8 mouse cellular contexts compared by ENCODE assay signal in genomic region chr10:13564364-13565079, GRCm38 (mm10). TPM values are rescaled to one million over a fixed set of nuclear protein-coding genes. Genes with fewer than 3 reads are reported as not detected.
DNase-seq lines count a peak whose midpoint lies in the region; ATAC-seq lines count a peak whose summit lies in the region.

No protein-coding gene starts in this region.

- no peak for ATAC-seq in embryonic facial prominence, embryonic 13.5 days (ENCODE audit: insufficient number of reproducible peaks, insufficient read depth, low FRiP score, low TSS enrichment, low read depth)
- no peak for ATAC-seq in heart, embryonic 13.5 days (ENCODE audit: extremely low read depth, insufficient number of reproducible peaks, low FRiP score, low TSS enrichment)
- peak; percentile 90 for ATAC-seq in kidney, embryonic 16.5 days (ENCODE audit: low FRiP score, low TSS enrichment)
- no peak for ATAC-seq in liver, embryonic 13.5 days (ENCODE audit: low read depth)
- peak; percentile 70 for ATAC-seq in neural tube, embryonic 11.5 days (ENCODE audit: insufficient read depth, low FRiP score, low TSS enrichment)
- ATAC-seq in stomach, embryonic 16.5 days (ENCODE audit: insufficient read depth, low FRiP score), result peak; percentile 40; the same call in 1 of the 2 replicates

- H3K27ac ChIP-seq in embryonic facial prominence, embryonic 13.5 days, result no peak overlapping the region
- no peak overlapping the region for H3K27ac ChIP-seq in heart, embryonic 13.5 days (replicated peaks)
- H3K27ac ChIP-seq in kidney, embryonic 16.5 days (ENCODE audit: low read length), result no peak overlapping the region
- H3K27ac ChIP-seq in liver, embryonic 13.5 days, result no peak overlapping the region
- no peak overlapping the region for H3K27ac ChIP-seq in neural tube, embryonic 11.5 days (ENCODE audit: low read depth, low read length)
- no peak overlapping the region for H3K27ac ChIP-seq in stomach, embryonic 16.5 days (ENCODE audit: low read length)

- peaks cover 25% of the 10 kb centered on the region for H3K27me3 ChIP-seq in embryonic facial prominence, embryonic 13.5 days
- H3K27me3 ChIP-seq in heart, embryonic 13.5 days (replicated peaks), result no peaks in the 10 kb centered on the region
- no peaks in the 10 kb centered on the region for H3K27me3 ChIP-seq in kidney, embryonic 16.5 days (ENCODE audit: insufficient read depth, low read length)
- H3K27me3 ChIP-seq in liver, embryonic 13.5 days, result no peaks in the 10 kb centered on the region
- H3K27me3 ChIP-seq in neural tube, embryonic 11.5 days (ENCODE audit: control insufficient read depth, insufficient read depth, low read length), result no peaks in the 10 kb centered on the region
- H3K27me3 ChIP-seq in stomach, embryonic 16.5 days (ENCODE audit: control insufficient read depth, insufficient read depth, low read length), result no peaks in the 10 kb centered on the region

- H3K9me3 ChIP-seq in embryonic facial prominence, embryonic 13.5 days, result no peaks in the 10 kb centered on the region
- no peaks in the 10 kb centered on the region for H3K9me3 ChIP-seq in heart, embryonic 13.5 days
- H3K9me3 ChIP-seq in kidney, embryonic 16.5 days (ENCODE audit: low read length), result no peaks in the 10 kb centered on the region
- H3K9me3 ChIP-seq in liver, embryonic 13.5 days (replicated peaks), result no peaks in the 10 kb centered on the region
- no peaks in the 10 kb centered on the region for H3K9me3 ChIP-seq in neural tube, embryonic 11.5 days (ENCODE audit: control insufficient read depth, low read length)
- H3K9me3 ChIP-seq in stomach, embryonic 16.5 days (replicated peaks; ENCODE audit: control insufficient read depth, low read length), result no peaks in the 10 kb centered on the region

- peak overlapping the region; percentile 22; the same call in 1 of the 2 replicates for H3K4me3 ChIP-seq in embryonic facial prominence, embryonic 13.5 days
- peak overlapping the region; percentile 46 for H3K4me3 ChIP-seq in heart, embryonic 13.5 days
- peak overlapping the region; percentile 34 for H3K4me3 ChIP-seq in kidney, embryonic 16.5 days (ENCODE audit: low read length)
- no peak overlapping the region for H3K4me3 ChIP-seq in liver, embryonic 13.5 days (replicated peaks)
- no peak overlapping the region for H3K4me3 ChIP-seq in neural tube, embryonic 11.5 days (ENCODE audit: low read depth, low read length)
- H3K4me3 ChIP-seq in stomach, embryonic 16.5 days (replicated peaks; ENCODE audit: low read length), result peak overlapping the region; percentile 23

- 24% methylated on average over 24 of the region's 24 CpGs for WGBS in embryonic facial prominence, embryonic 13.5 days
- 23% methylated on average over 24 of the region's 24 CpGs for WGBS in heart, embryonic 13.5 days
- 23% methylated on average over 24 of the region's 24 CpGs for WGBS in kidney, embryonic 16.5 days
- WGBS in liver, embryonic 13.5 days (ENCODE audit: insufficient replicate concordance), result 29% methylated on average over 24 of the region's 24 CpGs
- WGBS in neural tube, embryonic 11.5 days, result 26% methylated on average over 24 of the region's 24 CpGs
- 24% methylated on average over 24 of the region's 24 CpGs for whole genome bisulfite sequencing in stomach, embryonic 16.5 days

- H3K4me2 ChIP-seq in embryonic facial prominence, embryonic 13.5 days, result peak overlapping the region; percentile 56
- H3K4me2 ChIP-seq in heart, embryonic 13.5 days, result peak overlapping the region; percentile 73
- peak overlapping the region; percentile 55 for H3K4me2 ChIP-seq in kidney, embryonic 16.5 days (replicated peaks; ENCODE audit: low read depth, low read length)
- peak overlapping the region; percentile 30 for H3K4me2 ChIP-seq in liver, embryonic 13.5 days
- H3K4me2 ChIP-seq in neural tube, embryonic 11.5 days (ENCODE audit: low read depth), result peak overlapping the region; percentile 33
- H3K4me2 ChIP-seq in stomach, embryonic 16.5 days (ENCODE audit: low read depth, low read length), result peak overlapping the region; percentile 51

- peaks cover 5% of the 10 kb centered on the region; the same call in 1 of the 2 replicates for H3K4me1 ChIP-seq in embryonic facial prominence, embryonic 13.5 days
- H3K4me1 ChIP-seq in heart, embryonic 13.5 days, result peaks cover 8% of the 10 kb centered on the region; the same call in 1 of the 2 replicates
- H3K4me1 ChIP-seq in kidney, embryonic 16.5 days (ENCODE audit: insufficient read depth, low read length), result peaks cover 13% of the 10 kb centered on the region
- 0 out of 2 replicates have a peak, but pooled peaks cover 3% of the 10 kb centered on the region for H3K4me1 ChIP-seq in liver, embryonic 13.5 days (replicated peaks)
- no peaks in the 10 kb centered on the region for H3K4me1 ChIP-seq in neural tube, embryonic 11.5 days (ENCODE audit: control insufficient read depth, insufficient read depth, low read length)
- no peaks in the 10 kb centered on the region for H3K4me1 ChIP-seq in stomach, embryonic 16.5 days (ENCODE audit: control insufficient read depth, insufficient read depth, low read length)

- DNase-seq in urinary bladder, adult 18-20 months (ENCODE audit: low spot score in 2 of 2), result peak; percentile 47 to 63
- no peak for DNase-seq in urinary bladder, postnatal 10 days (ENCODE audit: low spot score)
- peak; percentile 6 for DNase-seq in liver, embryonic 13.5 days
- DNase-seq in neural tube, embryonic 11.5 days (ENCODE audit: low spot score), result peak; percentile 76

- no peak overlapping the region for H3K9ac ChIP-seq in embryonic facial prominence, embryonic 13.5 days
- peak overlapping the region; percentile 67 for H3K9ac ChIP-seq in heart, embryonic 13.5 days
- H3K9ac ChIP-seq in kidney, embryonic 16.5 days (replicated peaks; ENCODE audit: low read length), result no peak overlapping the region
- no peak overlapping the region for H3K9ac ChIP-seq in liver, embryonic 13.5 days
- no peak overlapping the region for H3K9ac ChIP-seq in neural tube, embryonic 11.5 days (ENCODE audit: low read length)
- H3K9ac ChIP-seq in stomach, embryonic 16.5 days (ENCODE audit: low read length), result peak overlapping the region; percentile 54; the same call in 1 of the 2 replicates

- H3K36me3 ChIP-seq in embryonic facial prominence, embryonic 13.5 days, result peaks cover 20% of the 10 kb centered on the region
- H3K36me3 ChIP-seq in heart, embryonic 13.5 days, result peaks cover 42% of the 10 kb centered on the region
- H3K36me3 ChIP-seq in kidney, embryonic 16.5 days (ENCODE audit: insufficient read depth, low read length), result peaks cover 24% of the 10 kb centered on the region
- peaks cover 42% of the 10 kb centered on the region for H3K36me3 ChIP-seq in liver, embryonic 13.5 days
- no peaks in the 10 kb centered on the region for H3K36me3 ChIP-seq in neural tube, embryonic 11.5 days (ENCODE audit: control insufficient read depth, insufficient read depth, low read length)
- 0 out of 2 replicates have a peak, but pooled peaks cover 5% of the 10 kb centered on the region for H3K36me3 ChIP-seq in stomach, embryonic 16.5 days (ENCODE audit: control insufficient read depth, insufficient read depth, low read length)

RNA-seq across cellular contexts. Expression of gene Pex3, which starts 11.6 kb away (rescaled TPM):
- 25.2 and 28.3 TPM in 2 replicates for polyA plus RNA-seq in embryonic facial prominence, embryonic 13.5 days (2015; fragmentation: Nextera tagmentation; extraction: Ambion mirVana)
- 15.6 and 20.1 TPM in 2 replicates for polyA plus RNA-seq in heart, embryonic 13.5 days (2015; fragmentation: Nextera tagmentation; extraction: Ambion mirVana)
- 28.4 and 28.9 TPM in 2 replicates for polyA plus RNA-seq in kidney, embryonic 16.5 days (2015; fragmentation: Nextera tagmentation; extraction: Ambion mirVana)
- polyA plus RNA-seq in liver, embryonic 13.5 days (2015; fragmentation: Nextera tagmentation; extraction: Ambion mirVana), result 10.3 and 12.4 TPM in 2 replicates
- polyA plus RNA-seq in neural tube, embryonic 11.5 days (2014; fragmentation: Nextera tagmentation; extraction: Ambion mirVana), result 30.0 and 30.9 TPM in 2 replicates
- 24.0 and 26.7 TPM in 2 replicates for polyA plus RNA-seq in stomach, embryonic 16.5 days (2015; fragmentation: Nextera tagmentation; extraction: Ambion mirVana)

RNA-seq across cellular contexts. Expression of gene Adat2, which starts 11.8 kb away (rescaled TPM):
- polyA plus RNA-seq in embryonic facial prominence, embryonic 13.5 days (2015; fragmentation: Nextera tagmentation; extraction: Ambion mirVana), result 4.8 TPM in 2 replicates
- 2.6 and 2.7 TPM in 2 replicates for polyA plus RNA-seq in heart, embryonic 13.5 days (2015; fragmentation: Nextera tagmentation; extraction: Ambion mirVana)
- polyA plus RNA-seq in kidney, embryonic 16.5 days (2015; fragmentation: Nextera tagmentation; extraction: Ambion mirVana), result 4.0 and 5.8 TPM in 2 replicates
- polyA plus RNA-seq in liver, embryonic 13.5 days (2015; fragmentation: Nextera tagmentation; extraction: Ambion mirVana), result 3.5 and 3.7 TPM in 2 replicates
- polyA plus RNA-seq in neural tube, embryonic 11.5 days (2014; fragmentation: Nextera tagmentation; extraction: Ambion mirVana), result 3.0 and 4.0 TPM in 2 replicates
- polyA plus RNA-seq in stomach, embryonic 16.5 days (2015; fragmentation: Nextera tagmentation; extraction: Ambion mirVana), result 3.8 and 4.0 TPM in 2 replicates

Comparison
In these comparisons a context has a peak if more than half of its experiments do, and no peak if none do; other contexts are left out.
1. ATAC-seq: peak in kidney, embryonic 16.5 days (single experiment), neural tube, embryonic 11.5 days (single experiment) and stomach, embryonic 16.5 days (single experiment); none in embryonic facial prominence, embryonic 13.5 days (single experiment), heart, embryonic 13.5 days (single experiment) and liver, embryonic 13.5 days (single experiment).
2. H3K4me3 ChIP-seq: peak in embryonic facial prominence, embryonic 13.5 days (single experiment), heart, embryonic 13.5 days (single experiment), kidney, embryonic 16.5 days (single experiment) and stomach, embryonic 16.5 days (single experiment); none in liver, embryonic 13.5 days (single experiment) and neural tube, embryonic 11.5 days (single experiment).
3. H3K9ac ChIP-seq: peak in heart, embryonic 13.5 days (single experiment) and stomach, embryonic 16.5 days (single experiment); none in embryonic facial prominence, embryonic 13.5 days (single experiment), kidney, embryonic 16.5 days (single experiment), liver, embryonic 13.5 days (single experiment) and neural tube, embryonic 11.5 days (single experiment).
4. Peak in every context shown above with its lines, with median percentiles within 50 percentile points of each other: H3K4me2 ChIP-seq.